Mouse (Mus musculus) adipose tissue, adult 10 weeks (tissue): ENCODE measurements around the gene Rassf5. TPM values are rescaled to one million over a fixed set of nuclear protein-coding genes. Genes with fewer than 3 reads are reported as not detected.

Source experiments
- polyA plus RNA-seq: library from polyadenylated mRNA; stranded (reverse); fragments of 350-450 nt; fragmentation: Illumina TruSeq; extraction: RNeasy Lipid Tissue Mini Kit (QIAGEN cat#74804); gene quantifications from one replicate; pipeline ENCODE4 v1.2.3, GENCODE M21; 2014; ENCODE audit warnings: low read depth, low replicate concordance

The Rassf5 gene
- polyA plus RNA-seq = 6.2 TPM

DNA sequence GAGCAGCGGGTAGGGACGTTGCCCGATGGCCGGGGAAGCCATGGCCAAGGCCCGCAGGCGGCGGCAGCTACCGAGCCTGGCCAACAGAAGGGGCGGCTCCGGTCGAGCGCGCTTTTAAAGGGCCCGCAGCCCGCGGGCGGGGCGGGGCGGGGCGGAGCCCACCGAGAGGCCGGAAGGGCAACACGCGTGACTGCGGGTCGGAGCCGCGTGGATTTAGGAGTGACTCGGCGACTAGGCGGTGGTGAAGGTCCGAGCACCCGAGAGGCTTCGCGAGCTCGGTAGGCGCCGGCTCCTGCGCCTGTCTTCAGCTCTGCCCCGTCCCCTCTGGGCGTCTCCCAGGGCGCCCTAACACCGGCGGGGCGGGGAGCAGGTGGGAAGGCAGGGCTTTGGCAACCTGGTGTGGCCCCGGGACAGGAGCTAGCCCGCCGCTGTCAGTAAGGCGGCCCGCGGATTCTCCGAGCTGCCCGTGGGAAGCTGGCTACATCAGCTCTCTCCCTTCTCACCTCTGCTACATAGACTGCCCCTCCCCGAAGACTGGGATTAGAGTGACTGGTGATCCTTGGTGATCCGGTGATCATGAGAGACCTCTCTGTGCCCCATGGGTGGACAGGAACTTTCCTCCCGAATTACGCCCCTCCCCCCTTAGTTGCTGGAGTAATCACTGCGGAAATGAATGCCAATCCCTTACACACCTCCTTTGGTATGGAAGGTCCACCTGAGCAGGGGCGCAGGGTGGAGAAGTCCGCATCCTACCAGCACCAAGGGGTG, at the start of gene Rassf5:
TSS of gene Rassf5 (minus strand) at position 170 of the 768 bp plus-strand sequence.

DNA sequence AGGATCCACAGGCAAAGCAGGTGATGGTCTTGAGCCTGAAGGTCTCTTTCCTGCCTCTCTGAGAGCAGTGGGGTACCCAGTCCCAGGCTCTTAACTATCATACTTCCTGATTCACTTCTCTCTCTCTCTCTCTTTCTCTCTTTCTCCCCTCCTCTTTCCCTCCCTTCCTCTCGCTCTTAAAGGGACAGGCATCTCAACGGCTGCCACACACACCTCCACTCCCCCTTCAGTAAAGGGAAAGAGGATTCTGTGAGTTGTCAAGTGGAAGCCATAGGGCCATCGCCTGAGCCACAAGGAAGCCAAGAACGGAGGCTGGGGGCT, 34.4 kb upstream of the Rassf5 start, which contains the start of gene Ikbke:
TSS of gene Ikbke (minus strand) at position 151 of the 321 bp plus-strand sequence.

DNA sequence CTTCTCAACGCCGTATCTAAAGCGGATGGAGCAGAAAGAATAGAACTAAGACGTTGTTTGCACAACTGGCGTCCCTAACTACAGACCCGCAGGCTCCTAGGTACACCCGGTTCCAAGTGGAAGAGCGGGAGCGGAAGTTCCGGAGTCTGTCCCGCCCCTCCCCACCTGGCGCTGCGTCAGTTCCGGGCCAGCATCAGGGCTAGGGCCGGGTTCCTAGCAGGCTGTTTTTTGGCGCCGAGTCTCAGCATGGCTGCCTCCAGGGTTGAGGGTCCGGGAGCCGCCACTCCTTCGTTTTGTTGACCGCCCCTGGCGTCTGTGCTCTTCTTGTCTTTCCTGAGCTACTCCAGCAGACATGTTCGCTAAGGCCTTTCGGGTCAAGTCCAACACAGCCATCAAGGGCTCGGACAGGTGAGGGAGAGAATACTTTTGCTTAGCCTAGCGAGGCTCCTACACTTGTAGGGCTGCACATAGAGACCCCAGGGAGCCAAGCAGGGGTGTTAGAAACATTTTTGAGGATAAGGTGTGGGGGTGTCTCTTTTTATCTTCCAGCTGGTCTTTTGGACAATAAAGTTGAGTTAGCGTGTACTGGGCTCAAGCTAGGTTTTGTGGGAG, 91.9 kb downstream of the Rassf5 start, which contains the start of gene Eif2d:
TSS of gene Eif2d (plus strand) at position 164 of the 612 bp plus-strand sequence.

DNA sequence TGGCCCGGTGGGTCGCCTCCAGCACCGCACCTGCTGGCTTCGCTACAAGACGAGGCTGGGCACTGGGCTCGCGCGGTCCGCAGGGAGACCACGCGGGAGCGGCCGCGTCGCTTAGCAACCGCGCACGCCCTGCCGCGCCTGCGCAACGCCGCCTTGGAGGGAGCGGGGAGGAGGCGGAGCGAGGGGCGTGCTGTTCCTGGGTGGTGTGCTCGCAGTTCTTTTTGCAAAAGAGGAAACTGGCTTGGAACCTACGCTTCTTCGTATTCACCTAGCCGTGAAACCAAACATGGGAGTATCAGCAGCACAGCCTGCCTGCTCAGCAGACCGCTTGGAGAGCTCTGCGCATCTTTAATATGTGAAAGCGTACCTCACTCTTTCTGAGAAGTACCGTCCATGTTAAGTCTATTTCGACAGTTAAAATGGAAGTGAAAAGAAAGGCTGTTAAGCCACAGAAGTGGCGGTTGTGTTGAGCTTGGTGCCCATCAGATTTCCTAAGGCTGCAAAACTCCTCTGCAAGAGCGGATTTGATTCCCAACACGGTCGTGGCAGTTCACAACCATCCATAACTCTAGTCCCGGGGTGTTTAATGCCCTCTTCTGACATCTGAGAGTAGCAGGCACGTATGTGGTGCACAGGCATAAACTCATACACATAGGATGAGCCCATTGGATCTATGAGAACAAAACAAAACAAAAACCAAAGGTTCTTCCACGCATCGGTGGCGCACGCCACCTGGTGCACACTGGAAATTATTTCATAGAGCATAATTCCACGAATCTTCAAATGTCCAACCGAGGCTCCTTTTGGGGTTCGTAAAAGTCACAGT, 106.7 kb downstream of the Rassf5 start, which contains the start of gene Dyrk3:
TSS of gene Dyrk3 (minus strand) at position 150 of the 826 bp plus-strand sequence.

Other genes with a start within 250 kb of the Rassf5 start
- gene Il10, start 225.4 kb downstream of the Rassf5 start, polyA plus RNA-seq = not detected
- gene Mapkapk2, start 147.4 kb downstream of the Rassf5 start, polyA plus RNA-seq = 75.0 TPM
- 4.3 TPM for gene Dyrk3, start 106.9 kb downstream of the Rassf5 start, polyA plus RNA-seq
- 34.9 TPM for gene Eif2d, start 92.1 kb downstream of the Rassf5 start, polyA plus RNA-seq
- gene Ikbke, start 34.3 kb upstream of the Rassf5 start, polyA plus RNA-seq = 12.8 TPM